Mouse (Mus musculus) c-Kit-positive CD71-negative TER-119-negative erythroid progenitor cells, embryonic 14.5 days (primary cell): ENCODE measurements around the gene Kremen1.
A peak's percentile ranks its signal among the peaks of the same experiment; 100 is the strongest.

Source experiments
- DNase-seq: peaks from one replicate; pipeline ENCODE4 v3.0.0-alpha.2; 2013; ENCODE audit warnings: low read depth

Kremen1 gene

DNA sequence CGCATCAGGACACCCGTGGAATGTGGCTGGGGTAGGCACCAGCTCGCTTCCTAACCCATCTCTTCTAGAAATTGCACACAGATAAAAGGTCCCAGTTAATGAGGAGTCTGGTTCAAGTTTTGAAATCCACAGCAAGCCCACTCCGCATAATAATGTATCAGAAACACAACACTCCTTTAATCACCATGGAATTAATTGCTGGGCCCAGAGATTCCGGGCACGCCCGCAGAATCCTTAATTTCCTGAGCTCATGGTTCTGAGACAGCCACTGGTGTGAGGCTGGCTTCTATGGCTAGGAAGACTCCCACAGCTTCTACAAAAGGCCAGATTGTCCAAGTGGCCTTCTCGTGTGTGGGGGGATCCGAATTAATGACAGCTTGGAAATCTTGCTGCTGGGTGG, 94.0 kb downstream of the Kremen1 start:
- no peak for DNase-seq

DNA sequence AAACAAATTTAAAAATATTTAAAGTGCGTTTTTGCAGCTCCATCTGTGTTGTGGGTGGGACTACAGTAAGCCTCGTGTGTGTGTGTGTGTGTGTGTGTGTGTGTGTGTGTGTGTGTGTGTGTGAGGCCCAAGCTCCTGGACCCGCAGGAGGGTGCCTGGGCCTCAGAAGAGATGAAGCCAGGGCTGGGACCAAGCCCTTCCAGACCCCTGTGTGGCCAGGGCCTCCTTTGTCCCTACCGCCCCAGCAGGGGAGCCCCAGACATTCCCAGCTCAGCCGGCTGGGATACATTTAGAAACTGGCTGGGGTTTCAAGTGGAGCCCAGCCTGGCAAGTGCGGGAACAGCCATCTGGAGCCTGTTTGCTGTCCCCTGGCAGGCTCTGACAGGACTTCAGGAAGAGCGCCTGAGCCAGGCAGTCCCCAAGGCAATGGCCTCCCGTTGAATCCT, 95.9 kb downstream of the Kremen1 start:
- DNase-seq: no peak

DNA sequence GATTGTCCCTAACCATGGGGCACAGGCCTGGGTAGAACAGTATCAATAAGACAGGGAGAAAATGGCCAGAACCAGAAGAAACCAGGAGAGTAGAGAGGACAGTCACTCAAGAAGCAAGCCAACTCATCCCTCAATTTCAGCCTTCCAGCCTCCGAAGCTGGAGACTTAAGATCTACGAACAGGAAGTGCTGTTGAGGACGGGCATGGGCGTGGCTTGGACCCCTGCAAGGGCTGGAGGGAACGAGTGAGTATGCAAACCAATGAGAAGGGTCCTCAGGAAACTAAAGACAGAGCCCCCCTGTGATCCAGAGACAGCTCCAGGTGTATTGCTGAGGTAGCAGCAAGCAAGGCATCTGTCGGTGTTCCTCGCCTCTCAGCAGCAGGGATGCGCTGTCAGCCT, 97.0 kb downstream of the Kremen1 start:
- no peak for DNase-seq

DNA sequence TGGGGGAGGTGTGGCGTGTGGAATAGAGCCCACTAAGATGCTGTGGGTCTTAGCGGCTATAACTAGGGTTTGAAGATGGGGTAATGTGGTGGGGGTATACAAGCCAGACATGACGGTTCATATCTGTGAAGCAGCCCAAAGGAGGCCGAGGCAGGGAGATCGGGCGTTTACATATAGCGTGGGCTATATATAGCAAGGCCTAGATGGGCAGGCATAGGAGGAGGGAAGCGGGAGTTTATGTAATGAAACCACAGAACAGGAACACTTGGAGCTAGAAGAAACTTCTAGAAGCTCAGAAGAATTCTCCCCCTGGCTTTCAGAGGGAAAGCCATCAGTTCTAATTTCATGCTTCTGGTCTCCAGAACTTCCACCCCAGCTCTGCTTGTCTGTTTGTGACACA, 97.9 kb downstream of the Kremen1 start:
- no peak for DNase-seq

DNA sequence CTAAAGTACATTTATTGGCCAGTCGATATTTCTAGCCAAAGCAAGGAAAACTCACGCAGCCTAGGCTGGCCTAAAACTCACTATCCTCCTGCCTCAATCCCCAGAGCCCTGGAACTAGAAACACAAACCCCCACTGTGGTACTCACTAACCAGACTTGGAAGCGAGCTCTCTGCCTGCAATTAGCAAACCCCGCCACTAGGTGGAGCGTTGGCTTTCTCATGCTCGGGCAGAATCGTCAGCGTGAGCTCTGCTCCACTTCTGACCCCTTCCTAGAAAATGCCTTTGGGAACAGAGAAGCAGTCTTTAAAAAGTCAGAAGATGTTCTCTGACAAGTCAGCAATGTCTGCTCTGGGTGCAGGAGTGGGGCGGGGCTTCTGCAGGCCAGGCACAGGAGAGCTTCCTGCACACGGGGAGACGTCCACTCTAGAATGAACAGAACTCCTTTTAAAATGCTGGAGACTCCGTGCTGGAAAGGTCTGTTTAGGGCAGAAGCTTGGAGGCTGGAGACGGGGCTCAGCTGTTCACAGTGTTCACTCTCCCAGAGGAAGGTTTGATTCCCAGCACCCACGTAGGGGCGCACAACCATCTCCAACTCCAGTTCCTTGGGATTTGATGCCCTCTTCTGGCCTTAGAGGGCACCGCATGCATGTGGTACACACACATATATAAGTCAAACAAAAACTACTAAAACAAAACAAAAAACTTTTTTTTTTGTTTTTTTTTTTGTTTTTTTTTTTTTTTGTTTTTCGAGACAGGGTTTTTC, 100.5 kb downstream of the Kremen1 start:
- peak; percentile 45 for DNase-seq

DNA sequence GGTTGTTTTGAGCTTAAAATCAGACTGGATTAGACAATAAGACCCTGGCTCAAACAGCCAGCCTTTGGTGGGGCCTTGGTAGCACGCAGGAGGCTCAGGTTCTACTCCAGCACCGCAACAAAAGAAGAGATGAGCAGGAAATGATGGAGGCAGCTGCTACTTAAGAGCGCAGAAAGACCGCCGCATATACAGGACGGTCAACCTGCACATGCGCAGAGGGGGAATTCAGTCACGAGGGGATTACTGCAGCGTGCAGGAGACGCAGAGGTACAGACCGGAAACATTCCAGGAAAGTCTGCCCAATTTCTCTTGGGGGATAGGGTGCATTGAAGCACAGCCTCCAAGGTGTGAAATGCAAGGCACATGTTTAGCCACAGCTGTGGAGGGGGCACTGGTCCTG, 103.3 kb downstream of the Kremen1 start:
- DNase-seq: no peak

DNA sequence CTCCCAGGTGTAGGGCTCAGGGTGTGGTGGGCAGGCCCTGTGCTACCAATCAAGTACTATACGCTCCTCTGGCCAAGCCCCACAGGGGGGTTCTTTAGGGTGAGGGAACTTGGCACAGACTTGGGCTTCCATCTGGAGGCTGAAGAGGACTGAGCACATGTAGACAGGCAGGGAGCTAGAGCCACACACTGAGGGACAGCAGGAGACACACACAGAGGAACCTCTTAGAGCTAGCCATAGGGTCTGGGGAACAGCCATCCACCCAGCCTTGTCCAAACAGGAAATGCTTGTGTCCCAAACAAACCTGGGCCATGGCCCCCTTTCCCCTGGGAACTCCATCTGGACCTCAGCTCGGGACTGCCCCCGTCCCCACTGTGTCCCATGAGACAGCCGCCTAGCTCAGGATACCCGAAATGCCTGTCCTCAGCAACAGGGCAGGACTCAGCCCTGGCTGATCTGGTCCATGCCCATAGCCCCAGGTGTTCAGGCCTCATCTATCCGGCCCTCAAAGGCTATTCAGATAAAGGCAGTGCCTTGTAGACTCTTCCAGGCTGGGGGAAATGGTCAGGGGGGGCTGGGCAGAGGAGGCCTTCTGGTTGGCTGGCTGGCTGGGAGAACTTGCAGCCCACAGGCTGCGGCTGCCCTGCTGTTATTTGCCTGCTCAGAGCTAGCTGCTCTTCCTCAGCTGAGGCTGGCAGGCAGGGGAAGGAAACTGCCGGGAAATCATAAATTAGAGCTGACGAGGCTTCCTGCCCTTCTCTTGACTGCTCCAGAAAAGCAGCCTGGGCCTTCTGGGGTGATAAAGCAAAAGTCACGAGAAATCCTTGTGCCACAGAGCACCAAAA, 106.2 kb downstream of the Kremen1 start:
- no peak for DNase-seq

DNA sequence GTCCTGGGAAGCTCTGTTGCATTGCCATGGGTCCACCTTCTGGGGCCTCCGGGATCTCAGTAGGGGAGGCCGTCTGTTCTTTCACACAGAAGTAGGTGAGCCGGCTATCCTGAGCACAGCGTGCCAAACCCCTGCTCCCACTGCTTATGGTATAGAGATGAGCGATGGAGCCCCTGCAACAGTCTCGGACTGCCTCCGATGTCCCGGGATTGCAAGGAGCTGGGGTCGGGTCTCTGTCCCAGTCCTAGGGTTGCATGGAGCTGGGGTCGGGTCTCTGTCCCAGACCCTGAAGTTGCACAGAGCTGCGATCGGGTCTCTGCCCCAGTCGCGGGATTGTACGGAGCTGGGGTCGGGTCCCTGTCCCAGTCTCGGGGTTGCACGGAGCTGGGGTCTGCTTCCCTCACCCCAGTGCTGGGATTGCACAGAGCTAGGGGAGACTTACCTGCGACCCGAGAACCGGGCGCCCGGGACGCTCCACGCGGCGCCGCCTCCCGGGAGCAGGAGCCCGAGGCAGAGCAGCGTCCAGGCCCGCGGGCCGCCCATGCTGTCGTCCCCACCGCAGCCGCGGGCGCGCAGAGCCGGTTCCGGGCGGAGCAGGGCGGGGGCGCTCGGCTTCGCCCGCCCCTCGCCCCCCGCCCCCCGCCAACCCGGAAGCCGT, 109.5 kb downstream of the Kremen1 start, which contains the start of gene Emid1:
Emid1 (minus strand) TSS at position 578 of the 658 bp plus-strand sequence.
- DNase-seq: no peak

DNA sequence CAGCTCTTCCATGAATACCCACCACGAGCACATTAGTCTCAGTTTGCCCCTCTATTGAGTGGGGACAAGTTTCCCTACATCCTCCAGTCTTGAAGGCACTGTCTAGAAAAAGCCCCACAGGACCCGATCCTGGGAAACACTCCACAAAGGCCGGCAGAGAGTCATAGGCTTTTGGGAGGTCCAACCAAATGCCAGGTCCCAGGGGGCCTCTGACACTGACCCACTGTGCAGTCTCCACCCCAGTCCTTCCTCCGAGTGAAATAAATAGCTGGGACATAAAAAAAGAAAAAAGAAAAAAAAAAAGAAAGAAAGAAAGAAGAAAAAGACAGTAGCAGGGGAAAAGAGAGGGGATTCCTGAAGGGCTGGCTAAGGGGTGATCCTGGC, 110.1 kb downstream of the Kremen1 start:
- no peak for DNase-seq

DNA sequence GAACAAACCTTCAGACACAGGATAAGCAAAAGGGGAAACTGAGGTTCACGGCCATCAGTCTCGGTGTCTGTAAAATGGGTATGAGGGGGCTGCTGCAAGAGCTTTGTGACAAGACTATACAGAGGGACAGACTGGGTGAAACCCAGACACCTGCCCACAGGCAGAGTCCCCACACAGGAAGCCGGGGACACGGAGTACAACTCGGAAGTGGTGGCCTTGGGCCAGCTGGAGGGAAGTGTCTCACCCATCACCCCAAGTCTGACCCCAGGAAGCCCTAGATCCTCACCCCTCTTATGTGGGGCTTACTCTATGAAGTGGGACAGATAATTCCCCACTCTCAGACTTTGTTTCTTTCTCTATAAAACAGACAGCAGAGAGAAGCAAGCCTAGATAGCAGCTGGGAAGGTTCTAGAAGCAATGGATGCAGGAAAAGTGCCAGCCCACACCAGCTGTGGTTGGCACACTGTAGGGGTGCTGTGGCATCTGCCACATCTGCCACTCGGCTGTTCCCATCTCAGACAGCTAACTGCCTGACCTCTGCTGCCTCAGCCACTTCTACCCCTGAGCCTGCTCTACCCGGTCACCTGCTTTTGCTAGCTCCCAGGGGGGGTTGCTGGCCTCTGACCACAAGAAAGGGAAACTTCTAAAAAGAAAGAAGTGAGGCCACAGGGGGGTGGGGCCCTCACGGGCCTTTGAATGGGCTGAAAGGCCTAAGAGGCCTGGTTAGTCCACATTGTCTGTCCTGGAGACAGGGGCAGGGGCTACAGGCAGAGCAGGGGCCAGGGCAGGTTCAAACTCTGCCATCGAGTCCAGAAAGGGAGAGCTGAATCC, 110.7 kb downstream of the Kremen1 start:
- DNase-seq: peak; percentile 41

DNA sequence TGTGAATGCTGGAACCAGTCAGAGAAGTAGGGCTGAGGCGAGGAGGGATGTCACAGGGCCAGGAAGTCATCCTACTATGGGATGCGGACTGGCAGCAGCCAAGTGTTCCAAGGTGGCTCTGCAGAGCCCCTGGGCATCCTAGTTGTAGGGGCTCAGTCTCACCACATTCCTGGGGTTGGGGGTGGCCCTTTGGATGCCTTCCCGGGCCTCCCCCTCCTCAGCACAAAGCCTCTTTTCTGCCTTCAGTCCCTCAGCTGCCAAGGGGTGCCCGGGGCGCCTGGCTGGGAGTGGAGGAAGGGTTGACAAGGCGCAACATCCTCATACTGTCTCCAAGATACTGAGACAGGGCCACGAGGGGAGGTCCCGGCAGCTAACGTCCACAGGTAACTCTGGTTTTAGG, 111.4 kb downstream of the Kremen1 start:
- DNase-seq: no peak

DNA sequence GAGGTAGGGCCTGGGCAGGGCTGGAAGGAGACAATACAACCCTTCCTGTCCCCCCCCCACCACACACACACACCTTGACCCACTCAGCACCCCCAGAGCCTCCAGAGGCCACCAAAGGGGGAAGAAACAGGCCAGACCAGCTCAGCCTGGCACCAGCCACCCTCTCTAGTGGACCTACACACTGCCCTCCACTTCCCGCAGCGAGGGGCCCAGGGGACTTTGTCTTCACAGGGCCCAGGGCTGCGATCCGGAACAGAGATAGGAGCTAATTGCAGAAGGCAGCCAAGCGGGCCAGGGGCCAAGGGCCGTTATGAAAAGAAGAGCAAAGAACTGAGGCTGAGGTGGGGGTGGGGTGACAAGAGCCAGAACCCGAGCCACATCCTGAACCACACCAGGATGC, 112.1 kb downstream of the Kremen1 start:
- DNase-seq: no peak

DNA sequence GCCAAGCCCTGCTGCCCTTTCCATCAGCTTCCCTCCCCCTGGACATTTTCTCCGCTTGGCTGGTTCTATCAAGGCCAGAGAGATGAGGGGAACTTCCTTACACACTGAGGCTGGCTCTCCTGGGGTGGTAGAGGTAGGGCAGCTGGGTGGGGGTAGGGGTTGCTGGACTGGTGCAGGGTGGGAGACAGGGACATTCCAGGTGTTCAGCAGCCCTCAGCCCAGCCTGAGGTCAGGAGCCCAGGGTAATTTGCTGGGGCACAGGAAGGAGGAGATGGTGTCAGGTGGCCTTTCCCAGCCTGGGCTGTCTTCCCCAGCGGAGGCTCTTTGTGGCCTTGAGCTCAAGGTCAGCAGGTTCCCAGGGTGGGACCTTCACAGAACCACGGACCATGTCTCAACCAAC, 115.8 kb downstream of the Kremen1 start:
- DNase-seq: no peak

DNA sequence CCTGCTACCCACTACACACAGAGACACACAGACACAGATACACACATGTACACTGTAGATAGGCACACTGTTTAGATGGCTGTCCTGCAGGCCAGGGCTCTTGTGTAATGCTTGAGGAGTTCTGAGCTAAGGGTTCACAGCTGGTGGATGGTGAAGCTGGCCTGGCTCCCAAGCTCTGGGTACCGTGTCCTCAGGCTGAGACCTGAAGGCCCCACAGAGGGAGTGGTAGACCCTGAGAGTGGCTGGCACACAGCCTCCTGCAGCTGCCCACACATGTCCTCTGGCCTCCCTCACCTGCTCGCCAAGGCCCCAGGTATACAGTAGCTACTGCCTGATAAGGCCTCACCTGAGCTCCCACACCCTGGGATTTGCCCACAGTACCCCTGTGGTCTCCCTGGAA, 119.4 kb downstream of the Kremen1 start:
- DNase-seq: no peak
